Comparison of ENCODE assay signal across 22 mouse cellular contexts in genomic region chr15:90931451-90931850, GRCm38 (mm10).
DNase-seq lines count a peak whose midpoint lies in the region; TF ChIP-seq lines count a peak whose summit lies in the region.
"Had no signal": no experiment of that assay in that cellular context is flagged by ENCODE, and none has a peak within 500 bp of the region (broad histone marks: within the 10 kb centered on the region; RNA-seq: fewer than 3 reads in every experiment).

No protein-coding gene starts in this region.

- no peak for DNase-seq in left cerebral cortex, adult 2 months (ENCODE audit: extremely low spot score in 1 of 2, low spot score in 2 of 2)
- DNase-seq in left cerebral cortex, postnatal 4 days, result no peak
- DNase-seq in brain, adult 2 months (ENCODE audit: low read depth, low spot score), result peak; percentile 78
- DNase-seq in telencephalon, adult 2 months (ENCODE audit: low read depth, low spot score), result peak; percentile 78
- no peak for DNase-seq in heart, adult 9 months (ENCODE audit: low spot score in 2 of 2)
- DNase-seq: adrenal gland, adult 2 months; adrenal gland, postnatal 14 days; cerebellum, adult 11-12 months; cerebellum, adult 8-10 months; cerebellum, postnatal 14 days; gastrocnemius, postnatal 25 days; heart, adult 18-20 months; heart, postnatal 14 days; heart, postnatal 4 days had no signal

- no peak for TF ChIP-seq CTCF in left cerebral cortex, adult 2 months (IDR thresholded peaks at IDR 0.05)
- no peak for TF ChIP-seq CTCF in cortical plate, adult 2 months (IDR thresholded peaks at IDR 0.05; ENCODE audit: extremely low read depth, insufficient read depth, low read length)

- no peak overlapping the region for H3K4me3 ChIP-seq in left cerebral cortex, adult 2 months
- no peak overlapping the region for H3K4me3 ChIP-seq in cortical plate, adult 2 months (ENCODE audit: insufficient read depth, low read length)
- H3K4me3 ChIP-seq: embryonic facial prominence, embryonic 12.5 days; embryonic facial prominence, embryonic 15.5 days; forebrain, embryonic 15.5 days; heart, embryonic 10.5 days; heart, embryonic 13.5 days had no signal

- intact Hi-C loops in left cerebral cortex, adult 2 months (cut with DNase I), result no loop called here
- intact Hi-C loops in left cerebral cortex, postnatal 4 days (cut with DNase I), result no loop called here

- no peak for TF ChIP-seq POLR2A in cortical plate, adult 2 months (IDR thresholded peaks at IDR 0.05; ENCODE audit: extremely low read depth, insufficient read depth, low read length)

- peak overlapping the region; percentile 47; the same call in 1 of the 2 replicates for H3K27ac ChIP-seq in left cerebral cortex, adult 2 months
- peak overlapping the region; percentile 70; the same call in 1 of the 2 replicates for H3K27ac ChIP-seq in cortical plate, adult 2 months (ENCODE audit: insufficient read depth, low read length)
- H3K27ac ChIP-seq: embryonic facial prominence, embryonic 12.5 days; embryonic facial prominence, embryonic 15.5 days; forebrain, embryonic 15.5 days; heart, embryonic 10.5 days; heart, embryonic 13.5 days; hindbrain, embryonic 14.5 days; hindbrain, postnatal 0 days had no signal

- 0 out of 2 replicates have a peak, but pooled peaks cover 3% of the 10 kb centered on the region for H3K4me1 ChIP-seq in cortical plate, adult 2 months (ENCODE audit: control insufficient read depth, insufficient read depth, low read length)
- H3K4me1 ChIP-seq: embryonic facial prominence, embryonic 12.5 days; forebrain, embryonic 15.5 days; heart, embryonic 10.5 days had no signal

Comparison
In these comparisons a context has a peak if more than half of its experiments do, and no peak if none do; other contexts are left out.
1. DNase-seq: peak in brain, adult 2 months (single experiment) and telencephalon, adult 2 months (single experiment); none in left cerebral cortex, adult 2 months (0 of 2), left cerebral cortex, postnatal 4 days (single experiment) and heart, adult 9 months (0 of 2).